Mouse (Mus musculus): ENCODE results near the gene Uvrag. TPM values are rescaled to one million over a fixed set of nuclear protein-coding genes. Genes with fewer than 3 reads are reported as not detected.
"Not testable (repeated sequence)": the region's sequence is repeated elsewhere in the genome, so short reads cannot be mapped to it uniquely, and the experiment has no call there.

Uvrag gene
- polyA plus RNA-seq, 2 experiments, result 9.8 to 16.2 TPM

DNA sequence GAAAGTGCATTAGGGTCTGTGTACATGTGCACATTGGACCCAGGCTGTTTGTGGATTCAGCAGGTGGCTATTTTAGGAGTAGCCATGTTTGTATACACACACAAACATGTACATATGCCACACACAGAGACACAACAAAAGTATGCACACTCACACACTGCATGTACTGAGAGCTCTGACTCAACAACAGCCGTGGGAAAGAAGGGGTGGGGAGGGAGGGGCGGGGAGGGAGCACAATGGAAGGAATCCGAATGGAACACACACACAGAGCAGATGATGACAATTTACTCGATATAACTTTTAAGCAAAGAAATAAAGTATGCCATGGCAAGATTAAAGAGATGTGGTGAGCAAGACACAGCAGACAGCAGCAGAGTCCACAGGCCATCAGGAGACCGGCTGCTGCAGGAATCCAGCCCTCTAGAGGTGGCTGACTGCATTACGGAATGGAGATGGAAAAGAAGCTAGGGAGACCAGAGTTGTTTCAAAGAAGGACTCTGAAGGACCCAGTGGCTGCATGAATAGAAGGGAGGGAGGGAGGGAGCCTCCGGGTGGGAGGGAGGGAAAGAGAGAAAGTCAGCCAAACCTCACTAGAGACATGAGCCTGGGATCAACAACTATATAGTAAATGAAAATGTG is 67.1 kb downstream of the Uvrag start:
- Histone ChIP-seq H3K4me3 (replicated peaks; ENCODE audit: low read length) (no peak overlapping the region), H3K9ac (ENCODE audit: low read depth, low read length, severe bottlenecking) (no peak overlapping the region), H3K36me3 (ENCODE audit: control insufficient read depth, insufficient read depth, low read length) (no peaks in the 10 kb centered on the region), H3K27me3 (ENCODE audit: control insufficient read depth, insufficient read depth, low read length) (no peaks in the 10 kb centered on the region), H3K9me3 (ENCODE audit: control insufficient read depth, low read length) (no peaks in the 10 kb centered on the region), H3K4me1 (ENCODE audit: control insufficient read depth, insufficient read depth, low read length) (peaks cover 6% of the 10 kb centered on the region), H3K4me2 (replicated peaks; ENCODE audit: low read depth, low read length, severe bottlenecking) (no peak overlapping the region), H3K27ac (replicated peaks; ENCODE audit: low read depth, low read length) (no peak overlapping the region)
- DNase-seq (ENCODE audit: low spot score), result peak; percentile 67
- ATAC-seq (ENCODE audit: low FRiP score, low read depth), result peak; percentile 48
- TF ChIP-seq POLR2A (IDR thresholded peaks at IDR 0.05; ENCODE audit: borderline replicate concordance, extremely low read depth, insufficient read depth, insufficient read length), result no peak
- 27% methylated on average over 7 of the region's 7 CpGs for WGBS

DNA sequence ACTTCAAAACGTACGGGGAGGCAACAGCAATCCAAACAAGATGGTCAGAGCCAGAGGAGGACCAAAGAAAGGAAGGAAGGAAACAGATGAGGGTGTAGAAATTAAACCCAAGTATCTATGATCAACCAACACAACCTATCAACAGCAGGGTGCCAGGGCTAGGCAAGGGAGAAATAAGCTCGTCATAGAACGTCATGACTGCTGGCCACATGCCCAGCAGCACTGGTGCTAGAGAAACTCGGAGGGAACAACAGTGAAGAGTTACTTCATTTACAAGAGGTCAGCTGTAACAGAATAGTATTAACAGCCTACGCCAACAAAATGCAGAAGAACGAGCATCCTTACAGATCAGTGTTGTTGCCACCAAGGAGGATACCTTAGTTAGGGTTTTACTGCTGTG is 73.2 kb downstream of the Uvrag start:
- no peak for TF ChIP-seq POLR2A (IDR thresholded peaks at IDR 0.05; ENCODE audit: borderline replicate concordance, extremely low read depth, insufficient read depth, insufficient read length)
- Histone ChIP-seq H3K27ac (replicated peaks; ENCODE audit: low read depth, low read length) (no peak overlapping the region), H3K27me3 (ENCODE audit: control insufficient read depth, insufficient read depth, low read length) (no peaks in the 10 kb centered on the region), H3K4me3 (replicated peaks; ENCODE audit: low read length) (no peak overlapping the region), H3K4me2 (replicated peaks; ENCODE audit: low read depth, low read length, severe bottlenecking) (no peak overlapping the region), H3K9me3 (ENCODE audit: control insufficient read depth, low read length) (no peaks in the 10 kb centered on the region), H3K4me1 (ENCODE audit: control insufficient read depth, insufficient read depth, low read length) (0 out of 2 replicates have a peak, but pooled peaks cover 8% of the 10 kb centered on the region), H3K9ac (ENCODE audit: low read depth, low read length, severe bottlenecking) (no peak overlapping the region), H3K36me3 (ENCODE audit: control insufficient read depth, insufficient read depth, low read length) (no peaks in the 10 kb centered on the region)
- WGBS, result 68% methylated on average over 7 of the region's 7 CpGs
- ATAC-seq (ENCODE audit: low FRiP score, low read depth) (no peak), DNase-seq (ENCODE audit: low spot score) (no peak)

DNA sequence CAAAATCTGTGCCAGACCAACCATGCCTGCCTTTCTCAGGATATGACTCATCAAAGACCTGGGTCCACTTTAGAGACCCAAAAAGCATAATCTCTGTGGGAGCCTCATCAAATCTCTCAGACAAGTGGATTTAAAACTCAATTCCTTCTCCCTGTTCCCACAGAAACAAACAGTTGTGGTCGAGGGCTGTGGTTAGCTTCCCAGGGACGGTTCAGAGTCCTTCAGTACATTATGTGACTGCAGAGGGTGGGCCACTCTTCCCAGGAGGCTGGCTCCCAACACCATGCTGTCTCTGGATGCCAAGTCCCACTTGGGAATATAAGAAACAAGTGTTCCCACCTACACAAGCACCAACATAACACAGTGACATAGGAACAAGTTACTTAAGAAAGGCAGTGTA is 75.0 kb downstream of the Uvrag start:
- H3K9ac ChIP-seq (ENCODE audit: low read depth, low read length, severe bottlenecking), result no peak overlapping the region
- 0 out of 2 replicates have a peak, but pooled peaks cover 8% of the 10 kb centered on the region for H3K4me1 ChIP-seq (ENCODE audit: control insufficient read depth, insufficient read depth, low read length)
- H3K27me3 ChIP-seq (ENCODE audit: control insufficient read depth, insufficient read depth, low read length), result no peaks in the 10 kb centered on the region
- WGBS, result 20% methylated on average over 2 of the region's 2 CpGs
- H3K4me2 ChIP-seq (replicated peaks; ENCODE audit: low read depth, low read length, severe bottlenecking), result no peak overlapping the region
- H3K36me3 ChIP-seq (ENCODE audit: control insufficient read depth, insufficient read depth, low read length), result no peaks in the 10 kb centered on the region
- TF ChIP-seq POLR2A (IDR thresholded peaks at IDR 0.05; ENCODE audit: borderline replicate concordance, extremely low read depth, insufficient read depth, insufficient read length), result no peak
- H3K9me3 ChIP-seq (ENCODE audit: control insufficient read depth, low read length), result no peaks in the 10 kb centered on the region
- no peak overlapping the region for H3K27ac ChIP-seq (replicated peaks; ENCODE audit: low read depth, low read length)
- DNase-seq (ENCODE audit: low spot score) (no peak), ATAC-seq (ENCODE audit: low FRiP score, low read depth) (no peak)
- no peak overlapping the region for H3K4me3 ChIP-seq (replicated peaks; ENCODE audit: low read length)

DNA sequence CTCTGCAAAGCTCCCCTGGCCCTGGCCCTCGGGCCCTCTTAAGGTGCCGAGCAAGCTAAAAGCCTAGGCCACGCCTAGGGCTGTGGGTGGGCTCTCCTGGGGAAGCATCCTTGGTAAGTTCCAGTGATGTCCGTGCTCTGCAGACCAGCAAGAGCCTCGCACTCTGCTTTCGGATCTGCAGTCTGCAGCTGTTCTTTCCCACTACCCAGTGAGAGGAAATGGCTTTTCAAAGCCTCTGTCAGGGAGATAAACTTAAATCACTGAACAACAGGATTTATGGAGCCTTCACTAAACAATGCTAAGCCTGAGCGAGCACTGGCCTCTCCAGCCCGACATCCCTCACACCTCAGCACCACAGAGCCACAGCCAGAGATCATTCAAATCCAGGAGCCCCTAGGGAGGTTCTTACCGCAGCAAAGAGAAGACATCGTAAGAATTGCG is 75.5 kb downstream of the Uvrag start:
- 11% methylated on average over 11 of the region's 11 CpGs for WGBS
- Histone ChIP-seq H3K27me3 (ENCODE audit: control insufficient read depth, insufficient read depth, low read length) (no peaks in the 10 kb centered on the region), H3K36me3 (ENCODE audit: control insufficient read depth, insufficient read depth, low read length) (no peaks in the 10 kb centered on the region), H3K27ac (replicated peaks; ENCODE audit: low read depth, low read length) (no peak overlapping the region), H3K4me2 (replicated peaks; ENCODE audit: low read depth, low read length, severe bottlenecking) (no peak overlapping the region), H3K4me3 (replicated peaks; ENCODE audit: low read length) (no peak overlapping the region), H3K9ac (ENCODE audit: low read depth, low read length, severe bottlenecking) (0 out of 2 replicates have a peak overlapping the region, but pooled peaks have one; percentile 28), H3K4me1 (ENCODE audit: control insufficient read depth, insufficient read depth, low read length) (0 out of 2 replicates have a peak, but pooled peaks cover 8% of the 10 kb centered on the region), H3K9me3 (ENCODE audit: control insufficient read depth, low read length) (no peaks in the 10 kb centered on the region)
- no peak for TF ChIP-seq POLR2A (IDR thresholded peaks at IDR 0.05; ENCODE audit: borderline replicate concordance, extremely low read depth, insufficient read depth, insufficient read length)
- DNase-seq (ENCODE audit: low spot score), result no peak
- no peak for ATAC-seq (ENCODE audit: low FRiP score, low read depth)

DNA sequence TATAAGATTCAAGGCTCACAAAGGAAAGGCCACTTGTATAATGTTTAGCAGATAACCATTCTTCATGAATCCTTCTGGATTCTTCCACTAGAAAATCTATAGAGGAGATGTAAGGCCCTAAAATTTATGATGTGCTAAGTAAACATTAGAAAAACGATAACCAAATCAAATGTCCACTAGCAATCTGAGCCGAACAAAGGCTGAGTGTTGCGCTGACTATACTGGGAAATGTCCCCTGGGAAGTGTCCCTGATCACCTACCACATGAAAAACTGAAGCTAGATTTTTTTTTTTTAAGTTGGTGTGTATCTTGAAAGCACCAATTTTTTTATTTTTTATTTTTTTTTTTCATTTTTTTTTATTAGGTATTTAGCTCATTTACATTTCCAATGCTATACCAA is 76.1 kb downstream of the Uvrag start:
- Histone ChIP-seq H3K27ac (replicated peaks; ENCODE audit: low read depth, low read length) (no peak overlapping the region), H3K9me3 (ENCODE audit: control insufficient read depth, low read length) (no peaks in the 10 kb centered on the region), H3K27me3 (ENCODE audit: control insufficient read depth, insufficient read depth, low read length) (no peaks in the 10 kb centered on the region), H3K9ac (ENCODE audit: low read depth, low read length, severe bottlenecking) (no peak overlapping the region), H3K36me3 (ENCODE audit: control insufficient read depth, insufficient read depth, low read length) (no peaks in the 10 kb centered on the region), H3K4me1 (ENCODE audit: control insufficient read depth, insufficient read depth, low read length) (0 out of 2 replicates have a peak, but pooled peaks cover 11% of the 10 kb centered on the region), H3K4me3 (replicated peaks; ENCODE audit: low read length) (no peak overlapping the region), H3K4me2 (replicated peaks; ENCODE audit: low read depth, low read length, severe bottlenecking) (no peak overlapping the region)
- TF ChIP-seq POLR2A (IDR thresholded peaks at IDR 0.05; ENCODE audit: borderline replicate concordance, extremely low read depth, insufficient read depth, insufficient read length), result no peak
- ATAC-seq (ENCODE audit: low FRiP score, low read depth) (no peak), DNase-seq (ENCODE audit: low spot score) (no peak)
- 44% methylated on average over 3 of the region's 3 CpGs for WGBS

DNA sequence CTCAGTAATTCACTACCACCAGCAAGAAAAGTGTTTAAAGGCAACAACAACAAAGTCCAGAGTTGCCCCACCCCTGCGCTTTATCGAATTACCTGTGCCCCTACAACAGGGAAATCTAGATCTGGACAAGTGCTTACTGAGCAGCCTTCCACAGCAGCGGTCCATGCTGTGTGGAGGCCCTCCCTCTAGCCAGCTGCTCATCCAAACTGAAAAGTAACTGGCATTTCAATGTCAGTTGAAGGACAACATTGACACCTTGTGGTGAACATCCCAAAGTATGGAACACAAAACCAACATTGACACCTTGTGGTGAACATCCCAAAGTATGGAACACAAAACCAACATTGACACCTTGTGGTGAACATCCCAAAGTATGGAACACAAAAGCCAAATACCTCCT is 78.7 kb downstream of the Uvrag start:
- ATAC-seq (ENCODE audit: low FRiP score, low read depth), result peak; percentile 64; the same call in 1 of the 2 replicates
- H3K9ac ChIP-seq (ENCODE audit: low read depth, low read length, severe bottlenecking); H3K27me3 ChIP-seq (ENCODE audit: control insufficient read depth, insufficient read depth, low read length); H3K4me3 ChIP-seq (replicated peaks; ENCODE audit: low read length); H3K36me3 ChIP-seq (ENCODE audit: control insufficient read depth, insufficient read depth, low read length); H3K9me3 ChIP-seq (ENCODE audit: control insufficient read depth, low read length); H3K27ac ChIP-seq (replicated peaks; ENCODE audit: low read depth, low read length); H3K4me2 ChIP-seq (replicated peaks; ENCODE audit: low read depth, low read length, severe bottlenecking): not testable (repeated sequence)
- 75% methylated on average over 3 of the region's 3 CpGs for WGBS
- peak; percentile 36 for DNase-seq (ENCODE audit: low spot score)
- H3K4me1 ChIP-seq (ENCODE audit: control insufficient read depth, insufficient read depth, low read length), result 0 out of 2 replicates have a peak, but pooled peaks cover 12% of the 10 kb centered on the region
